Mouse (Mus musculus): ENCODE results near the gene Dgkz. TPM values are rescaled to one million over a fixed set of nuclear protein-coding genes. Genes with fewer than 3 reads are reported as not detected.

Dgkz gene
- polyA plus RNA-seq, 1 experiment: 1,103 TPM

DNA sequence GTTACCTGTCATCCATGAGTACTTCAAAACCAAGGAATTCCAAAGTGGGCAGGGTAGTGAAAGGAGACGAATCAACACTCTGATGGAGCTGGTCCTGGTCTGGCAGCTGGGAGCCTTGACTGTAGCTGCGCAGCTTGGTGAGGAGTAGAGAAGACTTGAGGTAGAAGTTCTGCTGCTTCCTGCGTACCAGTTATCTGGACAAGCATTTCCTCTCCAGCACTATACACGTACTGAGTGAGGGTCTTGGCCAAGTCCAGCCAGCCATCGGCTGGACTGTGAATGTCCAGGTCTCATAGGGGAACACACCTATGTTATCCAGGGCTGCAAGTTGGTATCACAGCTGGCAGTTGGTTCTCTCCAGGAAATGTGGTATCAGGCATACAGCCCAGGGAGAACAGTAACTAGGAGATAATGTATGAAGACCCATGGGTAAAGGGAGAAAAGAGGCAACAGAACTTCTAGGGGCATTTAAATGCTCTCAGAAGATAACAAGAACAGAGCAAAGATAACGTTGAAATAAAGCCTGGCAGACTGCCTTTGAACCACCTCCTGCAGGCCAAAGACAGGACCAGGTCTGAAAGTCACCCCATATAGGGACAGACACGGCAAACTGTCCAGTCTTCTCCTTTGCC lies 59.2 kb downstream of the Dgkz start:
- H3K27ac ChIP-seq (ENCODE audit: control insufficient read depth, insufficient read depth, low read length): no peak overlapping the region
- no peak for DNase-seq
- no peak for TF ChIP-seq CTCF (IDR thresholded peaks at IDR 0.05; ENCODE audit: borderline replicate concordance, control insufficient read depth, extremely low read depth, insufficient read depth, low read length, poor library complexity)
- TF ChIP-seq POLR2A (IDR thresholded peaks at IDR 0.05; ENCODE audit: control insufficient read depth, extremely low read depth, insufficient read depth, low read length, poor library complexity): no peak
- WGBS: 96% methylated on average over 7 of the region's 7 CpGs
- no peak overlapping the region for H3K4me3 ChIP-seq (ENCODE audit: control insufficient read depth, insufficient read depth, low read length)
- peaks cover 2% of the 10 kb centered on the region; the same call in 1 of the 2 replicates for H3K27me3 ChIP-seq (ENCODE audit: control insufficient read depth, insufficient read depth, low read length)
- peaks cover 38% of the 10 kb centered on the region for H3K36me3 ChIP-seq (ENCODE audit: control insufficient read depth, insufficient read depth, low read length)
- H3K4me1 ChIP-seq (replicated peaks; ENCODE audit: control insufficient read depth, insufficient read depth, low read length): peaks cover 4% of the 10 kb centered on the region

DNA sequence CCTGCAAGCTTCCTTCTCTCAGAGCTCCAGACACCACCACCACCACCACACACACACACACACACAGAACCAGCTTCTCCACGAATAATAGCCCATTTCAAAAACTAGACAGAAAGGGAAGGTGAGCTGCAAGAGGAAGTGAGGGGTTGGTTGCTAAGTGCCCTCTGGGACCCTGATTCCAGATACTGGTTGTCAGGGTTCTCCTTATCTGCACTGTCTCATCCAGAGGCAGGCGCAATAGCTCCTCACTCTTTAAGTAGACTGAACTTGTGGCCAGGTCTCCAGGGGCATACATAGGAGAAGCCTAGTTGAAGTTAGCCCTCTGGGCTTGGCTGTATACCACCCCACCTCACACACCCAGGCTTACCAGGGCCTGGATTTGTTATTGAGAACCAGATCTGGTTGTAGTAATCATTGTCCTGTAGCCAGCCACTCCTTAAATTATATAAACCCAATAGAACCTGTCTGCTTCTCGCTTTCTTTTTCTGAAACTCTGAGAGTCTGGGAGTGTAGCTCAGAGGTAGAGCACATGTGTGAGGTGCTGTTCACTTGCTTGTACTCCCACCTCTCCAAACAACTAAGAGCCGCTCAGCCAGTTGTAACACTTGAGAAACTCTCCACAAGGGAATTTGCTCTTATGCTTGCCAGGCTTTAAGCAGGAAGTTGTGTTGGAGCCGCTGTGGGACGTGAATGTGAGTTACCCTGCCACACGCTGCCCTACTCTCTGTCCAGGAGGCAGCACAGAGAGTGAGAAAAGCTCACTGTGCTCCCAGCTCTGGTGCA lies 62.1 kb downstream of the Dgkz start:
- Histone ChIP-seq H3K36me3 (ENCODE audit: control insufficient read depth, insufficient read depth, low read length) (peaks cover 58% of the 10 kb centered on the region), H3K4me1 (replicated peaks; ENCODE audit: control insufficient read depth, insufficient read depth, low read length) (no peaks in the 10 kb centered on the region), H3K27me3 (ENCODE audit: control insufficient read depth, insufficient read depth, low read length) (no peaks in the 10 kb centered on the region), H3K4me3 (ENCODE audit: control insufficient read depth, insufficient read depth, low read length) (no peak overlapping the region), H3K27ac (ENCODE audit: control insufficient read depth, insufficient read depth, low read length) (no peak overlapping the region)
- 84% methylated on average over 7 of the region's 7 CpGs for WGBS
- TF ChIP-seq POLR2A (IDR thresholded peaks at IDR 0.05; ENCODE audit: control insufficient read depth, extremely low read depth, insufficient read depth, low read length, poor library complexity) (no peak), CTCF (IDR thresholded peaks at IDR 0.05; ENCODE audit: borderline replicate concordance, control insufficient read depth, extremely low read depth, insufficient read depth, low read length, poor library complexity) (no peak)
- no peak for DNase-seq

DNA sequence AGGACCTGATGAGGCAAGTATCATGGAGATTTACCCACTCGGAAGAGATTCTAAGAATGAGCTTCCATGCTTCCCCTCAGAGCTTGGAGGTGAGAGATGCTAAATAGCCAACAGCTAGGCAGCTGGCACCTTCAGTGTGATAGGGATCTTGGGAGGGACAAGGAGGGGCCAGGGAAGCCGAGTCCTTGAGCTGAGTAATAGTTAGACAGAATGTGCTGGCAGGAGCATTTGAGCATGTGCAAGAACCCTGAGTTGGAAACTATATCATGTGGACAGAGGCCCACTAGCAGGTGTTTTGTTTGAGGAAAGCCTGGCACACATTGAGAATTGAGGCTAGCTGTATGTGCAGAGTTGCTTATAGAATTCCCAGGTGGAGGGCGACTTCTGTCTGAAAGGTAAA lies 63.0 kb downstream of the Dgkz start:
- peaks cover 50% of the 10 kb centered on the region for H3K36me3 ChIP-seq (ENCODE audit: control insufficient read depth, insufficient read depth, low read length)
- WGBS: 90% methylated on average over 3 of the region's 3 CpGs

DNA sequence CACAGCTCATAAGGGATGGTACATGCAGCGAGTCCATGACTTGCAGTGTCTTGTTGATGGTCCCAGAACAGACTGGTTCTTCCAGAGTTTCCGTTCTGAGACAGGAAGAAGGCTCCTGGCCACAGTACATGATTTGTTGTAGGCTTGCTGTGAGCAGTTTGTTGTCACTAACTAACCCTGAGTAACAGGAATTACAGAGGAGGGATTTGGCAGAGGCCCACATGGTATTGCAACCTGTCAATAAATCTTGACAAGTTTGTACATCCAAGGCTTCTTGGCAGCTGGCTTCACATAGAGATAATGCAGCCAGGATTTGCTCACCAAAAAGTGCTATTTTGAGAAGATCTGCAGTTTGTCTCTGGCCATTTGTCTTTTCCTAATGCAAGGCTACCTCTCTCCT lies 69.5 kb downstream of the Dgkz start:
- 97% methylated on average over 2 of the region's 2 CpGs for WGBS
- H3K27ac ChIP-seq (ENCODE audit: control insufficient read depth, insufficient read depth, low read length): no peak overlapping the region
- TF ChIP-seq CTCF (IDR thresholded peaks at IDR 0.05; ENCODE audit: borderline replicate concordance, control insufficient read depth, extremely low read depth, insufficient read depth, low read length, poor library complexity): no peak
- no peak for TF ChIP-seq POLR2A (IDR thresholded peaks at IDR 0.05; ENCODE audit: control insufficient read depth, extremely low read depth, insufficient read depth, low read length, poor library complexity)
- no peak for DNase-seq
- no peak overlapping the region for H3K4me3 ChIP-seq (ENCODE audit: control insufficient read depth, insufficient read depth, low read length)
- H3K27me3 ChIP-seq (ENCODE audit: control insufficient read depth, insufficient read depth, low read length): no peaks in the 10 kb centered on the region
- H3K36me3 ChIP-seq (ENCODE audit: control insufficient read depth, insufficient read depth, low read length): peaks cover 21% of the 10 kb centered on the region
- H3K4me1 ChIP-seq (replicated peaks; ENCODE audit: control insufficient read depth, insufficient read depth, low read length): no peaks in the 10 kb centered on the region

More for the DNA sequence above, 63.0 kb downstream of the Dgkz start:
- Histone ChIP-seq H3K4me3 (ENCODE audit: control insufficient read depth, insufficient read depth, low read length) (no peak overlapping the region), H3K27me3 (ENCODE audit: control insufficient read depth, insufficient read depth, low read length) (no peaks in the 10 kb centered on the region), H3K27ac (ENCODE audit: control insufficient read depth, insufficient read depth, low read length) (no peak overlapping the region), H3K4me1 (replicated peaks; ENCODE audit: control insufficient read depth, insufficient read depth, low read length) (no peaks in the 10 kb centered on the region)
- no peak for DNase-seq
- TF ChIP-seq CTCF (IDR thresholded peaks at IDR 0.05; ENCODE audit: borderline replicate concordance, control insufficient read depth, extremely low read depth, insufficient read depth, low read length, poor library complexity) (no peak), POLR2A (IDR thresholded peaks at IDR 0.05; ENCODE audit: control insufficient read depth, extremely low read depth, insufficient read depth, low read length, poor library complexity) (no peak)

DNA sequence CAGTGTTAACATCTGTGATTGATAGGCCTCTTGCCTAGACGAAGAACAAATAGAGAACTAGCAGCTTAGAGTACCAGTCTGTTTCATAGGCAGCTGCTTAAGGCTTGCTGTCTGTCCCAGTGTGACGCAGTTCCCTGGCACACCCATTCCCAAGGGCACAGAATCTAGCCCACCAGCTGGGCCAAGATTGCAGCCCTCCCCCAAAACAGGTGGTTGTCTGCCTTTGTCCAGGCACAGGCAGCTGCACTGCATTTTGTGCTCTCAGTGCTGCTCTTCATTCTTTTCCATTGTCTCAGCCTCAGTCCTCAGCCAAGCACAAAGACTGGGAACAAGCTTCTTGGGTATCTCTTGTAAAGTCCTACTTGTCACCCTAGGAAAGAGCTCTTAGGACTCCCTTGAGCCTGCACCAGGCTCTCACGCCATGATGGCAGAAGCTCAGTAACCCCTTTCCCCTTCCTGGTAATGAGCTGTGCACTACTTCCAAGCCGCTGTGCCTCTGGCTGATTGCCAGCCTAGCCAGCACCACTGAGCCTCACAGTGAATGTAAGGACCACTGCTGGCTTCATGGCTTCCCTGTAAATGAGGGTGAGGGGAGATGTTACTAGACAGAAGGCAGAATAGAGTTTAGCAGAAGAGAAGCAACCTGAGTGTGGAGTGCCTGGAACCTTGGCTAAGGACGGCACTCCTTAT lies 70.9 kb downstream of the Dgkz start:
- no peaks in the 10 kb centered on the region for H3K4me1 ChIP-seq (replicated peaks; ENCODE audit: control insufficient read depth, insufficient read depth, low read length)
- WGBS: 93% methylated on average over 5 of the region's 5 CpGs
- TF ChIP-seq CTCF (IDR thresholded peaks at IDR 0.05; ENCODE audit: borderline replicate concordance, control insufficient read depth, extremely low read depth, insufficient read depth, low read length, poor library complexity) (no peak), POLR2A (IDR thresholded peaks at IDR 0.05; ENCODE audit: control insufficient read depth, extremely low read depth, insufficient read depth, low read length, poor library complexity) (no peak)
- peaks cover 12% of the 10 kb centered on the region; the same call in 1 of the 2 replicates for H3K36me3 ChIP-seq (ENCODE audit: control insufficient read depth, insufficient read depth, low read length)
- DNase-seq: no peak
- no peak overlapping the region for H3K4me3 ChIP-seq (ENCODE audit: control insufficient read depth, insufficient read depth, low read length)
- H3K27ac ChIP-seq (ENCODE audit: control insufficient read depth, insufficient read depth, low read length): no peak overlapping the region
- no peaks in the 10 kb centered on the region for H3K27me3 ChIP-seq (ENCODE audit: control insufficient read depth, insufficient read depth, low read length)

DNA sequence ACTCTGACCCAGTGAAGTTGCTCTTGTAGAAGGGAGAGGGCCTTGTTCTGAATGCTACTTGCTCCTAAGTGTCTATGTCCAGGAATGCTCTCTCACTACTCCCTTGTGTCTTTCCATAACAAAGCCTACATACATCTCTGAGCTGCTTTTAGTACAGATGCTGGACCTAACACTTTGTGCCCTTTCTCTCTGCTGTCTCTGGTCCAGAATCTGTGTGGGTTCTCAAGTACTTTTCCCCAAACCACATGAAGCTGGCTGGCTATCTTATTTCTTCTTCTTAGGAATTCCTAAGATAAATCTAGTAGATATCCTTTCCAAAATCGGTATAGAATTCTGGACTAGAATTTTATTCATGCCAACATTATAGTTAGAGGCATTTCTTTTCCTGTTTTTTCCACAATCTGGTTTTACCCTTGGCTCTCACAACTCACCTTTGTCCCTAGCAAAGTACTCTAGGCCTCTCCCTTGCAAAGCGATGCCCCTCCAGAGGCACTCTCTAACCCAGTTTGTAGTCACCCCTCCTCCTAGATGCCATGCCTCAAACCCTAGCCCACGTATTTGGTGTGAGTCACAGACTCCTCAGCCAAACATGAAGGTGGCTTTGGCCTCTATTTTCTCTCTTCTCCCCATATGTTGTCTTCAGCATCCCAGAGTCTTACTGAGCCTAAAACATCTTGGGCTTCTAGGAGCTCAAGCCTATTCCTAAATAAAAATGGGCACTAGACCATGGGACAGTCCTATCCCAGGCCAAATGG lies 72.3 kb downstream of the Dgkz start:
- Histone ChIP-seq H3K4me3 (ENCODE audit: control insufficient read depth, insufficient read depth, low read length) (no peak overlapping the region), H3K27ac (ENCODE audit: control insufficient read depth, insufficient read depth, low read length) (no peak overlapping the region), H3K27me3 (ENCODE audit: control insufficient read depth, insufficient read depth, low read length) (no peaks in the 10 kb centered on the region), H3K4me1 (replicated peaks; ENCODE audit: control insufficient read depth, insufficient read depth, low read length) (no peaks in the 10 kb centered on the region), H3K36me3 (ENCODE audit: control insufficient read depth, insufficient read depth, low read length) (peaks cover 10% of the 10 kb centered on the region; the same call in 1 of the 2 replicates)
- no peak for TF ChIP-seq POLR2A (IDR thresholded peaks at IDR 0.05; ENCODE audit: control insufficient read depth, extremely low read depth, insufficient read depth, low read length, poor library complexity)
- no peak for TF ChIP-seq CTCF (IDR thresholded peaks at IDR 0.05; ENCODE audit: borderline replicate concordance, control insufficient read depth, extremely low read depth, insufficient read depth, low read length, poor library complexity)
- 97% methylated on average over 3 of the region's 3 CpGs for WGBS
- DNase-seq: no peak
